Mouse (Mus musculus): ENCODE results near the gene Ccdc27. TPM values are rescaled to one million over a fixed set of nuclear protein-coding genes. Genes with fewer than 3 reads are reported as not detected.

The Ccdc27 gene
- polyA plus RNA-seq, 1 experiment, result not detected

DNA sequence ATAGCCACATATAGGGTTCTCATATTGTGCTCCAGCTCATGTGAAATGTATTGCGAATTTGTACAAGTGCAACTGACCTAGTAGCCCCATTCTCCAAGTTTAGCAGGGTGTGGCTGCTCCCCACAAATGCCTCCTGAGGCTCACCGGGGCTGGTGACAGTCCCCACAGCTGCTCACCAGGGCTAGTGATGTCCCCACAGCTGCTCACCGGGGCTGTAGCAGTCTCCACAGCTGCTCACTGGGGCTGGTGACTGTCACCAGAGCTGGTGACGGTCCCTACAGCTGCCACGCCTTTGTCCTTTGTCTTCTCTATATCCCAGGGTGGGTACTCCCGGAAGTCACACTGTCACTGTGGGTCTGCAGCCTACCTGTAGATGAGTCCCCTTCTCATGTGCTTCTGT is 36.2 kb downstream of the Ccdc27 start:
- no peak overlapping the region for H3K27ac ChIP-seq (ENCODE audit: insufficient read depth, low read length)
- H3K4me1 ChIP-seq (ENCODE audit: control insufficient read depth, insufficient read depth, low read length), result no peaks in the 10 kb centered on the region
- H3K36me3 ChIP-seq (ENCODE audit: control insufficient read depth, insufficient read depth, low read length, poor library complexity, severe bottlenecking), result no peaks in the 10 kb centered on the region
- H3K9me3 ChIP-seq (replicated peaks; ENCODE audit: control insufficient read depth, insufficient read depth, low read length, poor library complexity, severe bottlenecking), result no peaks in the 10 kb centered on the region
- no peak for TF ChIP-seq CTCF (IDR thresholded peaks at IDR 0.05; ENCODE audit: low read depth, low read length)
- TF ChIP-seq POLR2A (IDR thresholded peaks at IDR 0.05; ENCODE audit: insufficient read depth, low read length), result no peak
- no peak for TF ChIP-seq EP300 (IDR thresholded peaks at IDR 0.05; ENCODE audit: insufficient read depth, low read depth, low read length)
- no peak overlapping the region for H3K4me3 ChIP-seq (ENCODE audit: low read depth, low read length)
- no peak overlapping the region for H3K9ac ChIP-seq (ENCODE audit: low read depth, poor library complexity, severe bottlenecking)
- no peaks in the 10 kb centered on the region for H3K27me3 ChIP-seq (ENCODE audit: control insufficient read depth, insufficient read depth, low read length, poor library complexity, severe bottlenecking)

- no peaks in the 10 kb centered on the region for H3K27me3 ChIP-seq (ENCODE audit: control insufficient read depth, insufficient read depth, low read length, poor library complexity, severe bottlenecking)
- H3K9ac ChIP-seq (ENCODE audit: low read depth, poor library complexity, severe bottlenecking), result no peak overlapping the region
- H3K9me3 ChIP-seq (replicated peaks; ENCODE audit: control insufficient read depth, insufficient read depth, low read length, poor library complexity, severe bottlenecking), result no peaks in the 10 kb centered on the region
- no peak for TF ChIP-seq CTCF (IDR thresholded peaks at IDR 0.05; ENCODE audit: low read depth, low read length)
- TF ChIP-seq POLR2A (IDR thresholded peaks at IDR 0.05; ENCODE audit: insufficient read depth, low read length), result no peak
- no peak for TF ChIP-seq EP300 (IDR thresholded peaks at IDR 0.05; ENCODE audit: insufficient read depth, low read depth, low read length)
- no peaks in the 10 kb centered on the region for H3K36me3 ChIP-seq (ENCODE audit: control insufficient read depth, insufficient read depth, low read length, poor library complexity, severe bottlenecking)
- no peak overlapping the region for H3K4me3 ChIP-seq (ENCODE audit: low read depth, low read length)
- H3K4me1 ChIP-seq (ENCODE audit: control insufficient read depth, insufficient read depth, low read length), result no peaks in the 10 kb centered on the region
- H3K27ac ChIP-seq (ENCODE audit: insufficient read depth, low read length), result no peak overlapping the region
Measured at GRCm38 (mm10) chr4:154005488-154005887, 37.0 kb downstream of the Ccdc27 start.

DNA sequence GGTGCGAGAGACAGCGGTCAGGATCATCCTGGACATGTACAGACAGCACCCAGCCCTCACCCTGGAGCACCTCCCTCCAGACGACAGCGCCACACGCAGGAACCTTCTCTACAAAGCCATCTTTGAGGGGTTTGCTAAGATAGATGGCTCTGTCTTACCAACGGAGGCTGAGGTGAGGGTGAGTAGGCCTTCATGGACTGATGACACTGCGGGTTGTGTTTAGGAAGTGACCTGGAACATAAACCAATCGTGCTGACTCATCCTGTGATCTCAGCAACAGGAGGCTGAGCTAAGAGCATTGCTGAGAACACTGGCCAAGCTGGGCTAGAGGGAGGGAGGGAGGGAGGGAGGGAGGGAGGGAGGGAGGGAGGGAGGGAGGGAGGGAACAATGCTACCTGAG is 49.0 kb downstream of the Ccdc27 start:
- no peaks in the 10 kb centered on the region; the same call in 1 of the 2 replicates for H3K36me3 ChIP-seq (ENCODE audit: control insufficient read depth, insufficient read depth, low read length, poor library complexity, severe bottlenecking)
- TF ChIP-seq CTCF (IDR thresholded peaks at IDR 0.05; ENCODE audit: low read depth, low read length) (no peak), POLR2A (IDR thresholded peaks at IDR 0.05; ENCODE audit: insufficient read depth, low read length) (no peak), EP300 (IDR thresholded peaks at IDR 0.05; ENCODE audit: insufficient read depth, low read depth, low read length) (no peak)

DNA sequence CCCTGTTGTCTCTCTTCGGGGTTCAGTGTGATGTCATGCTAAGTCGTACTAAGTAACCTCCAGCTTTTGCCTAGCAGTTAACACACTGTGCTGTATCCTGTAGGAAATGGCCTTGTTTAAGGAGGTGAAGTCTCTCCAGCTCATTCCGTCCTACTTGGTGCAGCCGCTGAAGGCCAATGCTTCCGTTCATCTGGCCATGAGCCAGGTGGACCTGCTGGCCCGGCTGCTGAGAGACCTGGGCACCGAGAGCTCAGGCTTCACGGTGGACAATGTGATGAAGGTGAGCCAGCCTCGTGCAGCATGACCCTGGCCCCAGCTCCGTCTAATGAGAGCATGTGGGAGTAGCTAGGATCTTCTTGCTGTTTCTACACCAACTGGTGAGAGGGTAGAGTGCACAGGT is 49.8 kb downstream of the Ccdc27 start:
- Histone ChIP-seq H3K27me3 (ENCODE audit: control insufficient read depth, insufficient read depth, low read length, poor library complexity, severe bottlenecking) (no peaks in the 10 kb centered on the region), H3K4me1 (ENCODE audit: control insufficient read depth, insufficient read depth, low read length) (peaks cover 3% of the 10 kb centered on the region), H3K9me3 (replicated peaks; ENCODE audit: control insufficient read depth, insufficient read depth, low read length, poor library complexity, severe bottlenecking) (no peaks in the 10 kb centered on the region), H3K27ac (ENCODE audit: insufficient read depth, low read length) (no peak overlapping the region), H3K36me3 (ENCODE audit: control insufficient read depth, insufficient read depth, low read length, poor library complexity, severe bottlenecking) (no peaks in the 10 kb centered on the region; the same call in 1 of the 2 replicates), H3K4me3 (ENCODE audit: low read depth, low read length) (no peak overlapping the region), H3K9ac (ENCODE audit: low read depth, poor library complexity, severe bottlenecking) (no peak overlapping the region)
- TF ChIP-seq EP300 (IDR thresholded peaks at IDR 0.05; ENCODE audit: insufficient read depth, low read depth, low read length) (no peak), POLR2A (IDR thresholded peaks at IDR 0.05; ENCODE audit: insufficient read depth, low read length) (no peak), CTCF (IDR thresholded peaks at IDR 0.05; ENCODE audit: low read depth, low read length) (no peak)

More for the DNA sequence above, 49.0 kb downstream of the Ccdc27 start:
- Histone ChIP-seq H3K9ac (ENCODE audit: low read depth, poor library complexity, severe bottlenecking) (no peak overlapping the region), H3K27ac (ENCODE audit: insufficient read depth, low read length) (peak overlapping the region; percentile 29; the same call in 1 of the 2 replicates), H3K9me3 (replicated peaks; ENCODE audit: control insufficient read depth, insufficient read depth, low read length, poor library complexity, severe bottlenecking) (no peaks in the 10 kb centered on the region), H3K4me1 (ENCODE audit: control insufficient read depth, insufficient read depth, low read length) (peaks cover 3% of the 10 kb centered on the region), H3K27me3 (ENCODE audit: control insufficient read depth, insufficient read depth, low read length, poor library complexity, severe bottlenecking) (no peaks in the 10 kb centered on the region), H3K4me3 (ENCODE audit: low read depth, low read length) (peak overlapping the region; percentile 31)

GRCm38 (mm10) chr4:153980470-153980869 is 62.0 kb downstream of the Ccdc27 start:
- no peak for TF ChIP-seq EP300 (IDR thresholded peaks at IDR 0.05; ENCODE audit: insufficient read depth, low read depth, low read length)
- no peak for TF ChIP-seq CTCF (IDR thresholded peaks at IDR 0.05; ENCODE audit: low read depth, low read length)
- TF ChIP-seq POLR2A (IDR thresholded peaks at IDR 0.05; ENCODE audit: insufficient read depth, low read length), result no peak
- Histone ChIP-seq H3K9ac (ENCODE audit: low read depth, poor library complexity, severe bottlenecking) (no peak overlapping the region), H3K4me3 (ENCODE audit: low read depth, low read length) (no peak overlapping the region), H3K4me1 (ENCODE audit: control insufficient read depth, insufficient read depth, low read length) (no peaks in the 10 kb centered on the region), H3K36me3 (ENCODE audit: control insufficient read depth, insufficient read depth, low read length, poor library complexity, severe bottlenecking) (peaks cover 3% of the 10 kb centered on the region; the same call in 1 of the 2 replicates), H3K9me3 (replicated peaks; ENCODE audit: control insufficient read depth, insufficient read depth, low read length, poor library complexity, severe bottlenecking) (no peaks in the 10 kb centered on the region), H3K27me3 (ENCODE audit: control insufficient read depth, insufficient read depth, low read length, poor library complexity, severe bottlenecking) (no peaks in the 10 kb centered on the region), H3K27ac (ENCODE audit: insufficient read depth, low read length) (no peak overlapping the region)

- Histone ChIP-seq H3K9ac (ENCODE audit: low read depth, poor library complexity, severe bottlenecking) (no peak overlapping the region), H3K4me3 (ENCODE audit: low read depth, low read length) (no peak overlapping the region), H3K27ac (ENCODE audit: insufficient read depth, low read length) (no peak overlapping the region), H3K27me3 (ENCODE audit: control insufficient read depth, insufficient read depth, low read length, poor library complexity, severe bottlenecking) (no peaks in the 10 kb centered on the region), H3K4me1 (ENCODE audit: control insufficient read depth, insufficient read depth, low read length) (no peaks in the 10 kb centered on the region), H3K36me3 (ENCODE audit: control insufficient read depth, insufficient read depth, low read length, poor library complexity, severe bottlenecking) (peaks cover 3% of the 10 kb centered on the region; the same call in 1 of the 2 replicates), H3K9me3 (replicated peaks; ENCODE audit: control insufficient read depth, insufficient read depth, low read length, poor library complexity, severe bottlenecking) (no peaks in the 10 kb centered on the region)
- no peak for TF ChIP-seq EP300 (IDR thresholded peaks at IDR 0.05; ENCODE audit: insufficient read depth, low read depth, low read length)
Measured at GRCm38 (mm10) chr4:153979243-153979642, 63.2 kb downstream of the Ccdc27 start.

Other genes starting within 250 kb of the Ccdc27 start
- gene A430005L14Rik, start 85.4 kb downstream of the Ccdc27 start, polyA plus RNA-seq (2011; ENCODE audit: insufficient read depth, insufficient read length, low read depth, missing spikeins), result 39.0 and 42.6 TPM in 2 replicates
- gene Dffb, start 67.6 kb downstream of the Ccdc27 start, polyA plus RNA-seq (2011; ENCODE audit: insufficient read depth, insufficient read length, low read depth, missing spikeins), result 17.3 and 18.5 TPM in 2 replicates
- 17.6 and 20.2 TPM in 2 replicates for gene Cep104, start 67.5 kb downstream of the Ccdc27 start, polyA plus RNA-seq (2011; ENCODE audit: insufficient read depth, insufficient read length, low read depth, missing spikeins)
- 44.8 and 47.2 TPM in 2 replicates for gene Lrrc47, start 30.9 kb downstream of the Ccdc27 start, polyA plus RNA-seq (2011; ENCODE audit: insufficient read depth, insufficient read length, low read depth, missing spikeins)
- 12.1 and 15.8 TPM in 2 replicates for gene Smim1, start 16.4 kb downstream of the Ccdc27 start, polyA plus RNA-seq (2011; ENCODE audit: insufficient read depth, insufficient read length, low read depth, missing spikeins)
- gene Trp73, start 97.5 kb upstream of the Ccdc27 start, polyA plus RNA-seq (2011; ENCODE audit: insufficient read depth, insufficient read length, low read depth, missing spikeins), result 2.3 and 2.8 TPM in 2 replicates
- 11.9 and 15.4 TPM in 2 replicates for gene Wrap73, start 99.7 kb upstream of the Ccdc27 start, polyA plus RNA-seq (2011; ENCODE audit: insufficient read depth, insufficient read length, low read depth, missing spikeins)
- 66.0 and 68.9 TPM in 2 replicates for gene Tprgl, start 118.0 kb upstream of the Ccdc27 start, polyA plus RNA-seq (2011; ENCODE audit: insufficient read depth, insufficient read length, low read depth, missing spikeins)
- 3.2 and 3.8 TPM in 2 replicates for gene Megf6, start 128.1 kb upstream of the Ccdc27 start, polyA plus RNA-seq (2011; ENCODE audit: insufficient read depth, insufficient read length, low read depth, missing spikeins)